Mouse (Mus musculus) forebrain, embryonic 12.5 days (tissue): ENCODE data around the gene Ankrd34b. TPM values are rescaled to one million over a fixed set of nuclear protein-coding genes. Genes with fewer than 3 reads are reported as not detected.

ENCODE experiments used
- ATAC-seq: fragments of 200-750 bp; cut with Nextera tagmentation; 2 replicates; pipeline ENCODE4 v1.8.0; 2017; ENCODE audit warnings: moderate TSS enrichment; ENCODE audit not compliant: low FRiP score
- H3K27ac ChIP-seq: fragments of 300-500 bp; sonication (generic); 2 replicates; pipeline ENCODE4 v1.5.1; 2016; ENCODE audit warnings: mild to moderate bottlenecking
- H3K27me3 ChIP-seq: fragments of 300-500 bp; sonication (generic); 2 replicates; pipeline ENCODE4 v1.6.1; 2016; ENCODE audit warnings: mild to moderate bottlenecking
- H3K36me3 ChIP-seq: fragments of 300-500 bp; sonication (generic); replicated peaks from 2 replicates; pipeline ENCODE4 v1.6.1; 2016; ENCODE audit warnings: mild to moderate bottlenecking
- H3K4me1 ChIP-seq: fragments of 300-500 bp; sonication (generic); 2 replicates; pipeline ENCODE4 v1.6.1; 2016
- H3K4me2 ChIP-seq: fragments of 300-500 bp; sonication (generic); 2 replicates; pipeline ENCODE4 v1.6.1; 2016; ENCODE audit warnings: mild to moderate bottlenecking, moderate library complexity
- H3K4me3 ChIP-seq: fragments of 300-500 bp; sonication (generic); replicated peaks from 2 replicates; pipeline ENCODE4 v1.5.1; 2016; ENCODE audit warnings: mild to moderate bottlenecking
- H3K9ac ChIP-seq: fragments of 300-500 bp; sonication (generic); 2 replicates; pipeline ENCODE4 v1.6.1; 2016; ENCODE audit warnings: mild to moderate bottlenecking
- H3K9me3 ChIP-seq: fragments of 300-500 bp; sonication (generic); 2 replicates; pipeline ENCODE4 v1.6.1; 2016
- WGBS: fragments of 180-500 bp; shearing (Covaris S2); methylation state at CpG from one replicate; pipeline ENCODE4 v1.1.7; 2016; 5-methylcytosine and 5-hydroxymethylcytosine counted together
- polyA plus RNA-seq: library from polyadenylated mRNA; unstranded; fragments of >200 nt; fragmentation: Nextera tagmentation; extraction: Ambion mirVana; gene quantifications from 2 replicates; pipeline ENCODE4 v1.2.1, GENCODE M21; 2016

The Ankrd34b gene
- polyA plus RNA-seq, 1 experiment from 2014 or later = 0.09 TPM

- H3K27ac ChIP-seq = no peak overlapping the region
- H3K36me3 ChIP-seq = no peaks in the 10 kb centered on the region
- no peak overlapping the region for H3K9ac ChIP-seq
- H3K4me1 ChIP-seq = no peaks in the 10 kb centered on the region
- H3K27me3 ChIP-seq = no peaks in the 10 kb centered on the region
- WGBS = 79% methylated on average over 13 of the region's 13 CpGs
- H3K9me3 ChIP-seq = no peaks in the 10 kb centered on the region
- ATAC-seq = no peak
- H3K4me3 ChIP-seq = no peak overlapping the region
- no peak overlapping the region for H3K4me2 ChIP-seq
Measured at GRCm38 (mm10) chr13:92440286-92440685, 14.6 kb downstream of the Ankrd34b start.

DNA sequence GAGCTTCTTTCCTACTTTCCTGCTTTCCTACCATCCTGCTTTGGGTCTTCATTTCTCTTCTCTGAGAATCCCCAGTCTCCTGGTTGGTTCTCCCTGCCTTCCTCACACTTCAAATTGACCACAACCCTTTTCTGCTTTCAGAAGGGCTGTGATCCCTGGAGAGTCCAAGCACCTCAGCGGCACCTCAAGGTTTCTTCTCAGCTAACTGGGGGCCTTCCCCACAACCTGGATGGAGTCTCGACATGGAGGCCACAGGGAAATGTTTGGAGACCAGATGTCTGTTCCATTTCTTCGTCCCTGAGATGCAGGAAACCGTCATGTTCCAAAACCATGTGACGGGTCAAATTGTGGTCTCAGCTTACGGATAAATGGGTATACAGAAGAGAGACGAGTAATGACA, 21.2 kb downstream of the Ankrd34b start:
- no peaks in the 10 kb centered on the region for H3K4me1 ChIP-seq
- H3K4me3 ChIP-seq = no peak overlapping the region
- no peaks in the 10 kb centered on the region for H3K9me3 ChIP-seq
- no peak overlapping the region for H3K9ac ChIP-seq
- no peak overlapping the region for H3K27ac ChIP-seq
- WGBS = 92% methylated on average over 7 of the region's 7 CpGs
- no peak overlapping the region for H3K4me2 ChIP-seq
- ATAC-seq = no peak
- H3K27me3 ChIP-seq = no peaks in the 10 kb centered on the region
- H3K36me3 ChIP-seq = no peaks in the 10 kb centered on the region

GRCm38 (mm10) chr13:92464698-92465097, 39.0 kb downstream of the Ankrd34b start:
- no peak overlapping the region for H3K9ac ChIP-seq
- 90% methylated on average over 3 of the region's 3 CpGs for WGBS
- 0 out of 2 replicates have a peak, but pooled peaks cover 11% of the 10 kb centered on the region for H3K36me3 ChIP-seq
- no peak overlapping the region for H3K4me3 ChIP-seq
- ATAC-seq = no peak
- H3K4me2 ChIP-seq = no peak overlapping the region
- no peaks in the 10 kb centered on the region for H3K9me3 ChIP-seq
- no peak overlapping the region for H3K27ac ChIP-seq
- H3K4me1 ChIP-seq = no peaks in the 10 kb centered on the region
- no peaks in the 10 kb centered on the region for H3K27me3 ChIP-seq

GRCm38 (mm10) chr13:92467891-92468290, 42.2 kb downstream of the Ankrd34b start:
- no peaks in the 10 kb centered on the region for H3K27me3 ChIP-seq
- no peak overlapping the region for H3K4me3 ChIP-seq
- H3K4me2 ChIP-seq = no peak overlapping the region
- no peak for ATAC-seq
- no peak overlapping the region for H3K9ac ChIP-seq
- no peaks in the 10 kb centered on the region for H3K4me1 ChIP-seq
- no peak overlapping the region for H3K27ac ChIP-seq
- WGBS = 70% methylated on average over 9 of the region's 9 CpGs
- H3K36me3 ChIP-seq = 0 out of 2 replicates have a peak, but pooled peaks cover 11% of the 10 kb centered on the region
- H3K9me3 ChIP-seq = no peaks in the 10 kb centered on the region

DNA sequence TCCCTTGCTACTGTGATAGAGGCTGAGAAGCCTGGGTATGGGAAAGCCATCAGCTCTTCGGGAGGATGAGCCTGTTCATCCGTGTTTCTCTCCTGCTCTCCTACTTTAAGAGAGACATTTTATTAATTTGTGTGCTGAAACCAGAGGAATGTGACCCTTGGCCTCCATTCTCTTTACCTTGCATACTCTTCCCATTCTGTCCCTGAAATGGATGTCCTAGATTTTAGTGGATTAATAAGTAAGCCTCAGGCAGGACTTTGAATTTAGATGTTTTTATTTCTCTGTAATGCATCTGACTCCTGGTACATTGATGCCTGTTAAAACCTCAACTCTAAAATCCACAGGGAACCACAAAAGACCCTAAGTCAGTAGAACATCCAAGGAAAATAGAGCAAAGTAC, 43.7 kb downstream of the Ankrd34b start:
- Histone ChIP-seq H3K9ac (no peak overlapping the region), H3K4me3 (no peak overlapping the region), H3K4me1 (no peaks in the 10 kb centered on the region), H3K27ac (no peak overlapping the region), H3K9me3 (no peaks in the 10 kb centered on the region), H3K4me2 (no peak overlapping the region), H3K36me3 (0 out of 2 replicates have a peak, but pooled peaks cover 11% of the 10 kb centered on the region), H3K27me3 (no peaks in the 10 kb centered on the region)
- ATAC-seq = no peak
- WGBS = 91% methylated on average over 2 of the region's 2 CpGs

GRCm38 (mm10) chr13:92470151-92470550, 44.5 kb downstream of the Ankrd34b start:
- Histone ChIP-seq H3K4me3 (no peak overlapping the region), H3K9ac (no peak overlapping the region), H3K27ac (no peak overlapping the region), H3K27me3 (no peaks in the 10 kb centered on the region), H3K4me2 (no peak overlapping the region), H3K9me3 (no peaks in the 10 kb centered on the region), H3K4me1 (no peaks in the 10 kb centered on the region), H3K36me3 (0 out of 2 replicates have a peak, but pooled peaks cover 11% of the 10 kb centered on the region)
- no peak for ATAC-seq
- WGBS = 75% methylated on average over 2 of the region's 2 CpGs

GRCm38 (mm10) chr13:92483348-92483747, 57.7 kb downstream of the Ankrd34b start:
- no peaks in the 10 kb centered on the region for H3K9me3 ChIP-seq
- no peaks in the 10 kb centered on the region for H3K27me3 ChIP-seq
- H3K4me1 ChIP-seq = no peaks in the 10 kb centered on the region; the same call in 1 of the 2 replicates
- 4% methylated on average over 3 of the region's 3 CpGs for WGBS
- H3K9ac ChIP-seq = no peak overlapping the region
- peak; percentile 52 for ATAC-seq
- H3K27ac ChIP-seq = 0 out of 2 replicates have a peak overlapping the region, but pooled peaks have one; percentile 54
- H3K4me3 ChIP-seq = peak overlapping the region; percentile 41
- no peaks in the 10 kb centered on the region; the same call in 1 of the 2 replicates for H3K36me3 ChIP-seq
- peak overlapping the region; percentile 65 for H3K4me2 ChIP-seq

- peak; percentile 99 for ATAC-seq
- WGBS = 6% methylated on average over 19 of the region's 19 CpGs
- H3K4me1 ChIP-seq = no peaks in the 10 kb centered on the region; the same call in 1 of the 2 replicates
Measured at GRCm38 (mm10) chr13:92483852-92484463, 58.3 kb downstream of the Ankrd34b start, which contains the start of gene Fam151b. TSS of gene Fam151b (minus strand) at chr13:92484015.

DNA sequence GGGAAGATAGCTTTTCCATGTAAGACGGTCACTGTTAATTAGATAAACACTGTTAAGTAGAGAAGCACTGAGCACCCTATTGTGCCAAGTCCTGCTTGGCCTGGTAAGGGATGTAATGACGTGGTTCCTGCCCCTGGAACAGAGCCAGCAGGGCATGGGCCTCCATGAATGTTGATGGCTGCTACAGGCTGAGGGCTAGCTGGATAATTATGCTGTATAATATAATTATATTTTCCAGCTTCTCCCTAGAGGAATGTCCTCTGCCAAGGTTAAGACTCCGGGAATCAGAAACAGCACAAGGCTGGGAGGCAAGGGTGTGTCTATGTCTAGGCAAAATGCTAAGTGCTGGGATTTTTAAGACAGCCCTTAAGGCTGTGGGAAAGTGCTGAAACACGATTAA, 65.1 kb downstream of the Ankrd34b start:
- peaks cover 14% of the 10 kb centered on the region for H3K36me3 ChIP-seq
- no peaks in the 10 kb centered on the region for H3K27me3 ChIP-seq
- H3K9ac ChIP-seq = no peak overlapping the region
- no peak overlapping the region for H3K4me3 ChIP-seq
- H3K27ac ChIP-seq = no peak overlapping the region
- 76% methylated on average over 4 of the region's 4 CpGs for WGBS
- ATAC-seq = no peak
- H3K4me1 ChIP-seq = no peaks in the 10 kb centered on the region
- no peak overlapping the region for H3K4me2 ChIP-seq
- no peaks in the 10 kb centered on the region for H3K9me3 ChIP-seq

More at GRCm38 (mm10) chr13:92483852-92484463, 58.3 kb downstream of the Ankrd34b start, which contains the start of gene Fam151b:
- Histone ChIP-seq H3K9ac (peak within 1 kb of the TSS; percentile 44), H3K4me2 (peak within 1 kb of the TSS; percentile 65), H3K27me3 (no peaks in the 10 kb centered on the region), H3K27ac (peak within 1 kb of the TSS; percentile 54), H3K9me3 (no peaks in the 10 kb centered on the region), H3K4me3 (peak within 1 kb of the TSS; percentile 41), H3K36me3 (no peaks in the 10 kb centered on the region; the same call in 1 of the 2 replicates)

Other genes with a start within 250 kb of the Ankrd34b start
- 0.87 and 1.6 TPM in 2 replicates for gene Gm20379, start 119.9 kb upstream of the Ankrd34b start, polyA plus RNA-seq
- gene Dhfr, start 71.2 kb upstream of the Ankrd34b start, polyA plus RNA-seq = 21.4 and 21.7 TPM in 2 replicates
- 36.0 and 38.1 TPM in 2 replicates for gene Msh3, start 70.9 kb upstream of the Ankrd34b start, polyA plus RNA-seq
- 0.17 and 0.28 TPM in 2 replicates for gene Fam151b, start 58.1 kb downstream of the Ankrd34b start, polyA plus RNA-seq
- gene Zfyve16, start 105.0 kb downstream of the Ankrd34b start, polyA plus RNA-seq = 11.9 and 12.7 TPM in 2 replicates
- not detected in 2 replicates for gene Spz1, start 150.3 kb downstream of the Ankrd34b start, polyA plus RNA-seq
- 9.5 and 10.0 TPM in 2 replicates for gene Serinc5, start 185.2 kb downstream of the Ankrd34b start, polyA plus RNA-seq